Mouse (Mus musculus) small intestine, adult 2 months (tissue): ENCODE measurements around the gene Gm6760. TPM values are rescaled to one million over a fixed set of nuclear protein-coding genes. Genes with fewer than 3 reads are reported as not detected.

Experiments used
- H3K27ac ChIP-seq: fragments of 200-500 bp; 2 replicates; pipeline ENCODE4 v1.5.1; 2012; ENCODE audit warnings: low read depth, low read length, control low read depth, inconsistent platforms; ENCODE audit not compliant: insufficient read depth
- H3K27me3 ChIP-seq: fragments of 200-500 bp; 2 replicates; pipeline ENCODE4 v1.6.1; 2012; ENCODE audit warnings: mild to moderate bottlenecking, moderate library complexity, low read length, inconsistent platforms; ENCODE audit not compliant: control insufficient read depth, insufficient read depth
- H3K36me3 ChIP-seq: fragments of 200-500 bp; 2 replicates; pipeline ENCODE4 v1.6.1; 2012; ENCODE audit warnings: mild to moderate bottlenecking, low read length, control low read depth, inconsistent platforms; ENCODE audit not compliant: control insufficient read depth, insufficient read depth
- H3K4me1 ChIP-seq: fragments of 200-500 bp; 2 replicates; pipeline ENCODE4 v1.6.1; 2012; ENCODE audit warnings: low read length, inconsistent platforms, mixed read lengths; ENCODE audit not compliant: control insufficient read depth, insufficient read depth, insufficient read length
- H3K4me3 ChIP-seq: fragments of 200-500 bp; 2 replicates; pipeline ENCODE4 v1.5.1; 2012; ENCODE audit warnings: low read depth, mild to moderate bottlenecking, control low read depth, inconsistent platforms, low read length, moderate library complexity
- CTCF ChIP-seq: fragments of 200-500 bp; IDR thresholded peaks from 2 replicates; pipeline ENCODE4 v1.5.1; 2012; ENCODE audit warnings: low read depth, mild to moderate bottlenecking, control low read depth, inconsistent platforms, low read length, moderate library complexity, mixed read lengths; ENCODE audit not compliant: insufficient replicate concordance, insufficient read length; ENCODE audit errors: extremely low read depth
- POLR2A ChIP-seq: fragments of 200-500 bp; IDR thresholded peaks from 2 replicates; pipeline ENCODE4 v1.6.1; 2012; ENCODE audit warnings: low read depth, mild to moderate bottlenecking, control low read depth, inconsistent platforms, low read length, moderate library complexity
- WGBS: fragments of 180-500 bp; shearing (Covaris S2); methylation state at CpG from one replicate; pipeline ENCODE4 v1.1.7; 2018; 5-methylcytosine and 5-hydroxymethylcytosine counted together
- polyA plus RNA-seq: library from polyadenylated mRNA; depleted of rRNA; stranded (reverse); fragments of >200 nt; gene quantifications from 2 replicates; pipeline ENCODE4 v1.2.3, GENCODE M21; 2012; rRNA removed

Gene Gm6760
- polyA plus RNA-seq, result not detected in 2 replicates

DNA sequence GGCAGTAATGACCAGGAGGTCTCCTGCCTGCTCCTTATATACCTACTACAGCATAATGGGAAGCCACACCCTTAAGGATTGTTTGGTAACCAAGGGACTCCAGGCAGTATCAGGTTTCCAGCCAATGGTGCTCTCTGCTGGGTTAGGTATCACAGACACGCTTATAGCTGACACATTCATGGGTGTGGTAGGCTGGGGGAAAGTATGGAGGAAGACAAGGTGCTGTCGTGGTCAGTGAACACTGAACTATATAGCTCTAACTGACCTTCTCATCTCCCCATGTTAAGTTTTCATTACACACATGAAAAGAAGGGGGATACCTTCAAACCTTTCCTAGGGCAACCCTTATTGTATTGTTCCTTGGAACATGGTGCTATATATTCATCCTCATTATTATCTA, at the start of gene Gm6760:
Gene Gm6760 (minus strand): TSS at position 101 of the 400 bp plus-strand sequence.
- 57% methylated on average over 2 of the region's 2 CpGs for WGBS
- Histone ChIP-seq H3K4me1 (no peaks in the 10 kb centered on the region), H3K4me3 (no peak within 1 kb of the TSS), H3K36me3 (no peaks in the 10 kb centered on the region), H3K27ac (no peak within 1 kb of the TSS), H3K27me3 (no peaks in the 10 kb centered on the region)
- no peak for TF ChIP-seq CTCF
- no peak for TF ChIP-seq POLR2A

DNA sequence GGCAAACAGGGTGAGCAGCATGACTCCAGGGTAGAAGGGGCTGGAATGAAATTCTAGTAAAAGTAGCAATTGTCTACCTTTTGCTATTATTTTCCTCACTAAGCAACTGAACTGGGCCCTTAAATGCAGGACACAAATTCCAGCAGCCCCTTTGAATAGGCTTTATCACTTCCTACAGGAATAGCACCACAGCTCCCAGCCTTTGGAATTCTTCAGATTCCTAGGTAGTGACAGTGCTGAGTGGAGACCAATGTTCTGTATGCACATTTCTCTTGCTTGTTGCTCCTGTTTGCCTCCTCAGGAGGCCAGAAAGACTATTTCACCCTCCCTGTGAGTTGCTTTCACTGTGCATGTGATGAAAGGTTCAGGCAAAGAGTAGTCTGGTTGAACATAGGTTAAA, 29.2 kb upstream of the Gm6760 start:
- no peak overlapping the region for H3K4me3 ChIP-seq
- H3K27ac ChIP-seq, result no peak overlapping the region
- no peaks in the 10 kb centered on the region for H3K4me1 ChIP-seq
- no peaks in the 10 kb centered on the region for H3K27me3 ChIP-seq
- no peaks in the 10 kb centered on the region for H3K36me3 ChIP-seq
- TF ChIP-seq POLR2A (no peak), CTCF (no peak)

DNA sequence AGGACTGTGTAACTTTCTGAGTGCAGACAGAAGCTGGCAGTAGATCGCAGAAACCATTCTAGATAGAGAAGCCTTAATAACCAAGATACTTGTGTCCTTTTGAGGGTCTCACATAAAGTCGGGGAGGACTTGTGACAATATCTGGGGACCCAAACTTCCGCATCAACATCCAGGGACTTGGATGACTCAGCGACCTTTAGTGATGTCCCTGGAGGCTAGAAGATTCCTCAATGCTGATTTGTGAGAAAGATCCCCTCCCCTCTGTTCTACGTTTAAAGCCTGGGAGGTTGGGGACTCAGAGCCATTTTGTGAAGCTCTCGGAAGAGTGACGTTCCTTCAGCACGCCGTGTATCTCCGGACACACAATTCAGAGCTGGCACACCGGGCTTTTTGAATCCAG, 21.2 kb upstream of the Gm6760 start, which contains the start of gene 3830417A13Rik:
Gene 3830417A13Rik (plus strand): TSS at position 301 of the 400 bp plus-strand sequence.
- Histone ChIP-seq H3K4me1 (no peaks in the 10 kb centered on the region), H3K27ac (no peak within 1 kb of the TSS), H3K27me3 (no peaks in the 10 kb centered on the region), H3K4me3 (no peak within 1 kb of the TSS), H3K36me3 (no peaks in the 10 kb centered on the region)
- TF ChIP-seq POLR2A, result no peak
- TF ChIP-seq CTCF, result no peak
- WGBS, result 89% methylated on average over 11 of the region's 11 CpGs

Other genes with a start within 250 kb of the Gm6760 start
- not detected in 2 replicates for gene 3830417A13Rik, start 21.4 kb upstream of the Gm6760 start, polyA plus RNA-seq
- gene Slitrk4, start 124.8 kb upstream of the Gm6760 start, polyA plus RNA-seq, result not detected in 2 replicates